Mouse (Mus musculus): ENCODE results near the gene Olfr281.

Olfr281 gene

GRCm38 (mm10) chr15:98486433-98487021, 34.1 kb downstream of the Olfr281 start:
- DNase-seq (ENCODE audit: low read depth) = peak; percentile 23

- no peak for DNase-seq (ENCODE audit: low read depth)
These were observed 38.9 kb downstream of the Olfr281 start for GRCm38 (mm10) chr15:98491332-98491731.

GRCm38 (mm10) chr15:98492102-98492501, 39.7 kb downstream of the Olfr281 start, which contains the start of gene Olfr279:
TSS of gene Olfr279 (plus strand) at chr15:98492402.
- DNase-seq (ENCODE audit: low read depth) = no peak

GRCm38 (mm10) chr15:98497631-98498030, 45.2 kb downstream of the Olfr281 start:
- DNase-seq (ENCODE audit: low read depth) = no peak

GRCm38 (mm10) chr15:98503317-98503716, 50.9 kb downstream of the Olfr281 start:
- no peak for DNase-seq (ENCODE audit: low read depth)

GRCm38 (mm10) chr15:98504514-98504913, 52.1 kb downstream of the Olfr281 start:
- DNase-seq (ENCODE audit: low read depth) = peak; percentile 87

GRCm38 (mm10) chr15:98506253-98506957, 54.0 kb downstream of the Olfr281 start:
- peak; percentile 28 for DNase-seq (ENCODE audit: low read depth)

GRCm38 (mm10) chr15:98507321-98507720, 54.9 kb downstream of the Olfr281 start:
- no peak for DNase-seq (ENCODE audit: low read depth)

GRCm38 (mm10) chr15:98509387-98509786, 57.0 kb downstream of the Olfr281 start:
- DNase-seq (ENCODE audit: low read depth) = no peak

All from naive thymus-derived CD4-positive, alpha-beta T cell, adult 2 months (primary cell).